Mouse (Mus musculus): Measurements from ENCODE around the gene Dnal1. TPM values are rescaled to one million over a fixed set of nuclear protein-coding genes. Genes with fewer than 3 reads are reported as not detected.

Gene Dnal1
- total and polyA plus RNA-seq, 3 experiments, result 1.3 to 1.7 TPM; not detected in 1

GRCm38 (mm10) chr12:84161116-84161515 is 47.0 kb downstream of the Dnal1 start:
- no peaks in the 10 kb centered on the region for H3K9me3 ChIP-seq (replicated peaks; ENCODE audit: insufficient read depth, low read length)
- no peaks in the 10 kb centered on the region for H3K27me3 ChIP-seq (ENCODE audit: control insufficient read depth in 1 of 2, insufficient read depth in 2 of 2, low read length in 2 of 2)
- TF ChIP-seq SIN3A (IDR thresholded peaks at IDR 0.05; ENCODE audit: low read length) (no peak), CHD1 (IDR thresholded peaks at IDR 0.05; ENCODE audit: low read depth, low read length) (no peak), ZC3H11A (IDR thresholded peaks at IDR 0.05; ENCODE audit: low read depth, low read length) (no peak), E2F4 (IDR thresholded peaks at IDR 0.05; ENCODE audit: borderline replicate concordance, low read depth, low read length) (no peak), UBTF (IDR thresholded peaks at IDR 0.05; ENCODE audit: borderline replicate concordance, insufficient read depth, low read depth, low read length) (no peak), MYC (IDR thresholded peaks at IDR 0.05; ENCODE audit: low read depth, low read length) (no peak), RCOR1 (IDR thresholded peaks at IDR 0.05; ENCODE audit: low read depth, low read length) (no peak), RAD21 (IDR thresholded peaks at IDR 0.05; ENCODE audit: low read depth, low read length) (no peak), GATA1 (IDR thresholded peaks at IDR 0.05; ENCODE audit: low read depth, low read length) (no peak), JUND (IDR thresholded peaks at IDR 0.05; ENCODE audit: low read depth, low read length) (no peak), USF2 (IDR thresholded peaks at IDR 0.05; ENCODE audit: borderline replicate concordance in 1 of 2, insufficient read depth in 1 of 2, low read depth in 1 of 2, low read length in 2 of 2) (no peak), NELFE (IDR thresholded peaks at IDR 0.05; ENCODE audit: low read depth, low read length) (no peak), USF1 (IDR thresholded peaks at IDR 0.05; ENCODE audit: low read depth, low read length) (no peak), MYB (IDR thresholded peaks at IDR 0.05; ENCODE audit: low read depth, low read length) (no peak), POLR2A (IDR thresholded peaks at IDR 0.05; ENCODE audit: control insufficient read depth in 1 of 2, insufficient read depth in 1 of 2, low read depth in 1 of 2, low read length in 2 of 2, poor library complexity in 1 of 2) (no peak), POLR2AphosphoS5 (IDR thresholded peaks at IDR 0.05; ENCODE audit: borderline replicate concordance, low read depth, low read length) (no peak)
- H3K9ac ChIP-seq (ENCODE audit: control insufficient read depth, low read depth, low read length, poor library complexity, severe bottlenecking), result no peak overlapping the region
- DNase-seq (ENCODE audit: low read depth, low spot score), result no peak
- peaks cover 0 to 15% of the 10 kb centered on the region in 2 experiments; a peak in 2 of 4 replicates for H3K36me3 ChIP-seq (ENCODE audit: control insufficient read depth in 1 of 2, insufficient read depth in 2 of 2, low read length in 2 of 2)
- no peaks in the 10 kb centered on the region for H3K4me1 ChIP-seq (ENCODE audit: control insufficient read depth in 1 of 2, insufficient read depth in 2 of 2, low read length in 2 of 2)
- H3K4me3 ChIP-seq (ENCODE audit: control insufficient read depth in 1 of 2, insufficient read depth in 1 of 2, low read depth in 2 of 2, low read length in 2 of 2), result no peak overlapping the region
- H3K79me2 ChIP-seq (ENCODE audit: control insufficient read depth, insufficient read depth, low read length, poor library complexity), result peaks cover 5% of the 10 kb centered on the region; the same call in 1 of the 2 replicates
- no peak overlapping the region for H3K27ac ChIP-seq (ENCODE audit: control insufficient read depth, low read depth, low read length)

DNA sequence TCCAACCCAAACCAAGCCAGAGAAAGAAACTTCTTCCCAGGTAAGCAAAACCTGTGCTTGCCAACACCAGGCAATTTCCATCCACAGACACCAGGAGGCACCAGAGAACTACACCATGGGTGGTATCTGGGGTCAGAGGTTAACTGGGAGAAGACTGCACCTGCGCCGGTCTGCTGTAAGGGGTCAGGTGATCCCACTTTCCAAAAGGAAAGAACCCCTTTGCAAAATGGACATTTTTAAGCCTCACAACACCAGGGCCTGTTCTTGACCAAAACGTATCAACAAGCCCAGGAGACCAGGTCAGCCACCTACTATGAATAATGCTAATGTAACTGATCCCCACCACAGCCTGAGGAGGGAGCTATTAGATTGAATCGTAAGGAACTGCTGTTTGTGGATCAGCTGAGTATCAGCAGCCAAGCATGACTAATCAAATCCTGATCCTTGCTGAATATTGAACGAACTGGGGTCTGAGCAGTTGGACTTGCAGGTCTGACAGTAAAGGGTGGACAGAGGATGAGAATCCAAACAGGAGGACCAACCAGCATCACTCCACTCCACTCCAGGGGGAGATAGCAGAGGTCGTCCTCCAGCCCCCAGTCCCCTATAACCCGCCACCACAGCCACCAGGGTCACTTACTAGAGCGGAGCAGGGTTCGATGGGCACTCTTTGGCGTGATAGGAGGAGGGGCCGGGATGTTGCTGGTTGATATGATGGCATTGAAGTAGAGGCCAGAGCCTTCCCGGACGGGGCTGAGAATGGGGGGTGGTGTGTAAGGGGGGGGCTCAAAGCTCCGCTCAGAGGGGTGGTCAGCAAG is 47.7 kb downstream of the Dnal1 start:
- Histone ChIP-seq H3K27me3 (ENCODE audit: control insufficient read depth in 1 of 2, insufficient read depth in 2 of 2, low read length in 2 of 2) (no peaks in the 10 kb centered on the region), H3K27ac (ENCODE audit: control insufficient read depth, low read depth, low read length) (no peak overlapping the region), H3K36me3 (ENCODE audit: control insufficient read depth in 1 of 2, insufficient read depth in 2 of 2, low read length in 2 of 2) (peaks cover 0 to 17% of the 10 kb centered on the region in 2 experiments; a peak in 2 of 4 replicates), H3K4me1 (ENCODE audit: control insufficient read depth in 1 of 2, insufficient read depth in 2 of 2, low read length in 2 of 2) (no peaks in the 10 kb centered on the region), H3K4me3 (ENCODE audit: control insufficient read depth in 1 of 2, insufficient read depth in 1 of 2, low read depth in 2 of 2, low read length in 2 of 2) (no peak overlapping the region), H3K9me3 (replicated peaks; ENCODE audit: insufficient read depth, low read length) (no peaks in the 10 kb centered on the region), H3K9ac (ENCODE audit: control insufficient read depth, low read depth, low read length, poor library complexity, severe bottlenecking) (no peak overlapping the region), H3K79me2 (ENCODE audit: control insufficient read depth, insufficient read depth, low read length, poor library complexity) (peaks cover 11% of the 10 kb centered on the region; the same call in 1 of the 2 replicates)
- DNase-seq (ENCODE audit: low read depth, low spot score), result peak; percentile 33
- TF ChIP-seq MAFK (IDR thresholded peaks at IDR 0.05; ENCODE audit: borderline replicate concordance, low read depth, low read length), result no peak
- TF ChIP-seq SIN3A (IDR thresholded peaks at IDR 0.05; ENCODE audit: low read length), result no peak
- no peak for TF ChIP-seq TAL1 (IDR thresholded peaks at IDR 0.05; ENCODE audit: low read length)
- no peak for TF ChIP-seq MAX (IDR thresholded peaks at IDR 0.05; ENCODE audit: low read length)
- TF ChIP-seq SMC3 (IDR thresholded peaks at IDR 0.05; ENCODE audit: low read depth, low read length), result peak; percentile 64
- no peak for TF ChIP-seq TBP (IDR thresholded peaks at IDR 0.05; ENCODE audit: low read depth, low read length)
- TF ChIP-seq EP300 (IDR thresholded peaks at IDR 0.05; ENCODE audit: low read depth in 1 of 2, low read length in 2 of 2), result no peak
- TF ChIP-seq ZNF384 (IDR thresholded peaks at IDR 0.05; ENCODE audit: low read depth, low read length), result no peak
- no peak for TF ChIP-seq POLR2AphosphoS5 (IDR thresholded peaks at IDR 0.05; ENCODE audit: borderline replicate concordance, low read depth, low read length)
- TF ChIP-seq MXI1 (IDR thresholded peaks at IDR 0.05; ENCODE audit: low read depth, low read length), result no peak
- TF ChIP-seq KAT2A (conservative IDR thresholded peaks at IDR 0.05; ENCODE audit: low read depth, low read length), result no peak
- no peak for TF ChIP-seq E2F4 (IDR thresholded peaks at IDR 0.05; ENCODE audit: borderline replicate concordance, low read depth, low read length)
- TF ChIP-seq UBTF (IDR thresholded peaks at IDR 0.05; ENCODE audit: borderline replicate concordance, insufficient read depth, low read depth, low read length), result no peak
- TF ChIP-seq RCOR1 (IDR thresholded peaks at IDR 0.05; ENCODE audit: low read depth, low read length), result no peak
- TF ChIP-seq USF1 (IDR thresholded peaks at IDR 0.05; ENCODE audit: low read depth, low read length), result no peak
- no peak for TF ChIP-seq BHLHE40 (IDR thresholded peaks at IDR 0.05; ENCODE audit: borderline replicate concordance, low read depth, low read length)
- no peak for TF ChIP-seq NELFE (IDR thresholded peaks at IDR 0.05; ENCODE audit: low read depth, low read length)
- TF ChIP-seq NRF1 (IDR thresholded peaks at IDR 0.05; ENCODE audit: insufficient read depth, low read depth, low read length, poor library complexity, severe bottlenecking), result no peak
- TF ChIP-seq MYC (IDR thresholded peaks at IDR 0.05; ENCODE audit: low read depth, low read length), result no peak
- TF ChIP-seq CTCF (IDR thresholded peaks at IDR 0.05 in 2 of 3, conservative IDR thresholded peaks at IDR 0.05 in 1 of 3; ENCODE audit: control insufficient read depth in 1 of 3, insufficient read depth in 1 of 3, low read depth in 2 of 3, low read length in 3 of 3, poor library complexity in 1 of 3, severe bottlenecking in 1 of 3), result peak; percentile 35 to 49 (median 39); a peak in 5 of 6 replicates
- 0 out of 2 replicates have a peak, but pooled peaks have one; percentile 19 for TF ChIP-seq ZC3H11A (IDR thresholded peaks at IDR 0.05; ENCODE audit: low read depth, low read length)
